Mouse (Mus musculus) left cerebral cortex, postnatal 14 days (tissue): ENCODE results near the gene Ucn2. TPM values are rescaled to one million over a fixed set of nuclear protein-coding genes. Genes with fewer than 3 reads are reported as not detected.
A peak's percentile ranks its signal among the peaks of the same experiment; 100 is the strongest.

Experiments used
- DNase-seq, 2 experiments: peaks; one replicate each; pipeline ENCODE4 v3.0.0; 2021 to 2022; ENCODE audit warnings: low spot score in 2 of 2, mixed read lengths in 1 of 2
- intact Hi-C: fragments of 180-260 bp; cut with DNase I; formaldehyde crosslinking; loops from one replicate; pipeline ENCODE4 v1.15.1; 2025
- microRNA-seq, 2 experiments: library from miRNA; unstranded; fragments of <30 nt; microRNA quantifications; one replicate each; pipeline ENCODE4 v1.2.0; 2022
- total RNA-seq, 2 experiments: library from RNA; stranded (reverse); gene quantifications; 2 replicates each; pipeline ENCODE4 v1.2.3; 2021

Ucn2 gene
- total RNA-seq, 2 experiments from 2014 or later: not detected

DNA sequence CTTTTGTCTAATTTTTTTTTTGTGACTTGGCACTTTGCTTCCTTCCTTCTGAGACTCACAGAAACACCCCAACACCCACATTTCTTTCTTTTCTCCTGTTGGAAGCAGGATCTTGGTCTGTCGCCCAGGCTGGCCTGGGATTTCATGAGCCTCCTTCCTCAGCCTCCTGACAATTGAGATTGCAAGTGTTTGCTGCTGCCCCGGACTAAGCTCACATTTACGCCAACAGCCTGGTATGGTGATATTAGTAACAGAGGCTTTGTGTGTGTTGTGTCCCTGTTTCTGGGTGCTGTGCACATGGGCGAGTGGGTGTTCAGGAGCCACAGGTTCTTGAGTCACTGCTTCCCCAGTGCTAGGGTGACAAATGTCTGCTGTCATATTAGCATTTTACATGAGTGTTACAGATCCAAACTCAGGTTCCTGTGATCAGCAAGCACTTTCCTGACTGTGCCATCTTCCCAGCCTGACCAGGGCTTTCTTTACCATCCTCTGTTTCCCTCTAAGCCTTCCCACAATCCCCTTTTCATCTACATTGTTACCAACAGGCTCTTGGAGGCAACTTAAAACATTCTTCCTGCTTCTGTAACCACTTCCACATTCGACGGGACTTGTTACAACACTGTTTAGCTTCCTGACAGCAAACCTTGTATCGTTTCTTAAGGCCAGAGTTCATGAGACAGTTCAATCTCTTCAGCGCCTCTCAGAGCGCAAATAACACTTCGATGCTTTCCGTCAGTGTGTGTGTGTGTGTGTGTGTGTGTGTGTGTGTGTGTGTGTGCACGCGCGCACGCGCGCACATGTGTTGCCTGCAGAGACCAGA lies 37.3 kb downstream of the Ucn2 start:
- intact Hi-C loops: no loop called here
- peak in 1 of 2 experiments; percentile 65 for DNase-seq

DNA sequence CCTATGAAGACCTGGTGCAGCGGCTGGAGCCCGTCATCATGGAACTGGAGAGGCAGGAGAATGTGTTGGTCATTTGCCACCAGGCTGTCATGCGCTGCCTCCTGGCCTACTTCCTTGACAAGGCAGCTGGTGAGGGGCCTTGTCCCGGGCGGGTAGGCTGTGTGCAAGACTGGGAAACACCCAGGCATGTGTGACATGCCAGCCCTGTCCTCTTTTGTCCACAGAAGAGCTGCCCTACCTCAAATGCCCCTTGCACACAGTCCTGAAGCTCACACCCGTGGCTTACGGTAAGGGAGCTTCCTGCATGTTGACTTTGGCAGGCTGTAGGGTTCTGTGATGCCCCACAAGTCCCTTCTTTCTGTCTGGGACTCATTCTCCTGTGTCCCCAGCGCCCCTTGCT lies 41.7 kb downstream of the Ucn2 start:
- intact Hi-C loops: no loop called here
- DNase-seq: no peak

GRCm38 (mm10) chr9:109028421-109028820 lies 42.6 kb downstream of the Ucn2 start:
- intact Hi-C loops: no loop called here
- no peak for DNase-seq

DNA sequence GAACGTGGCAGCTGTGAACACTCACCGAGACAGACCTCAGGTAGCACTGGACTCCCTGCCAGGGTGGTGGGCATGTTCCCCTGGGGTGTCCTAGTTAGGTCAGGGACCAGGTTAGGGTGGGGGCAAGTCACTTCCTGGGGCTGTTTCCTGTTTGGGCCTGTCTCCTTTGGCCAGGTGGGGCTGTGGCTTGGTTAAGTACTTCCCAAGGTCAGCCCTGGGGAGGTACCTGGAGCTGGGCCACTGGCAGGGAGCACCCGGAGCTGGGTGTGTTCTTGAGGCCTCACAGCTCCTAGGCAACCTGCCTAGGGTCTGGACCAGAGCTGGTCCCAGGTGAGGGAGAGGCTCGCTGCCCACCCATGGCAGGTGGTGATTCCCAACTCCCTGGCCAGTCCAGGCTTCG lies 43.1 kb downstream of the Ucn2 start:
- DNase-seq: no peak
- intact Hi-C loops: no loop called here

DNA sequence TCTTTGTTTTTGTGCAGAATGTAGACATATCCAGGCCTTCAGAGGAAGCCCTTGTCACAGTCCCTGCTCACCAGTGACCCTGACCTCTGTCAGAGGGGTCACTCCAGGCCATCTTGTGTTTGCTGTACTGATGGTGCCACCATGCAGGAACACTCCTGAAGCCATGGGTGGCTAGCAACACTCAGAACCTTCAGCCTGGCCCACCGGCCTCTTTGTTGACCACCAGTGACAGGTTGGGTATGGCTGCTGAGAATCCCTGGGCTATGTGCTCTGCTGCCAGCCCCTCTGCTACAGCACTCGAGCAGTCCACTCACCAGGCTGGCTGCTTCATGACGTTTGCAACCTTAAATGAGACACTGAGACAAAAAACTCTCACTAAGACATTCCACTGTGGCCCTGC lies 44.5 kb downstream of the Ucn2 start:
- no peak for DNase-seq
- intact Hi-C loops: no loop called here

- DNase-seq: no peak
- intact Hi-C loops: no loop called here
Measured at GRCm38 (mm10) chr9:109031001-109031400, 45.2 kb downstream of the Ucn2 start.

DNA sequence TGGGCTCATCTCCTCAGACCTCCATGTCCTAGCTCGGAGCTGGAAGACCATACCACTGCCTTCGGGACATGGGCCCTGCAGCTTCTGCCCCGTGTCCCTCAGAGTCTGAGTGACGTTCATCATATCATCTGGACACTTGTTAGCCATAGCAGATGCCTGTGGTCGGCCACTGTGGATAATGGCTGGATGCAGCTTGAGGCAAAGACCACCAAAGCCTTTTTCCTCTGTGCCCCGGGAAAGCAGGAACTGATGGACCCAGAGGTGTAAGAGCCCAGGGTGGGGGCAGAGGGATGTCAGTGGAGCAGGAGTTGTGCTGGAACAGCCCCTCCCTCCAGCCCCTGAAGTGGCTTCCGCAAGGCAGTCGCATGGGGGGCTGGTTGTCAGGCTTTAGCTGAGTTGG lies 45.9 kb downstream of the Ucn2 start:
- intact Hi-C loops: no loop called here
- DNase-seq: no peak

GRCm38 (mm10) chr9:109032435-109032834 lies 46.6 kb downstream of the Ucn2 start:
- intact Hi-C loops: no loop called here
- no peak for DNase-seq

Small RNA genes lying within 50 kb of the gene (microRNA-seq; reads per million reads assigned to microRNA genes)
- gene Mir711: 0 reads per million in 2 experiments

Other genes starting within 250 kb of the Ucn2 start
- 100 to 1,000 TPM; 149 to 153 TPM for gene Ip6k2, start 202.2 kb upstream of the Ucn2 start, total RNA-seq
- gene Nckipsd, start 177.6 kb upstream of the Ucn2 start, total RNA-seq: 10 to 100 TPM; 39.1 to 44.7 TPM
- gene Celsr3, start 159.7 kb upstream of the Ucn2 start, total RNA-seq: 10 to 100 TPM; 50.7 to 55.3 TPM
- 10 to 100 TPM; 30.4 to 33.2 TPM for gene Slc26a6, start 132.7 kb upstream of the Ucn2 start, total RNA-seq
- gene Tmem89, start 71.4 kb upstream of the Ucn2 start, total RNA-seq: not detected
- gene Uqcrc1, start 49.4 kb upstream of the Ucn2 start, total RNA-seq: 100 to 1,000 TPM; 383 to 411 TPM
- 1 to 10 TPM; 3.6 to 4.2 TPM for gene Col7a1, start 32.4 kb upstream of the Ucn2 start, total RNA-seq
- gene Pfkfb4, start 5.8 kb downstream of the Ucn2 start, total RNA-seq: 10 to 100 TPM; 15.9 to 16.7 TPM
- gene Shisa5, start 52.6 kb downstream of the Ucn2 start, total RNA-seq: 10 to 100 TPM; 68.2 to 72.6 TPM
- gene Trex1, start 73.7 kb downstream of the Ucn2 start, total RNA-seq: 10 to 100 TPM; 12.0 TPM
- gene Atrip, start 88.1 kb downstream of the Ucn2 start, total RNA-seq: 10 to 100 TPM; 28.1 to 29.0 TPM
- gene Ccdc51, start 96.5 kb downstream of the Ucn2 start, total RNA-seq: 1 to 10 TPM; 5.9 to 8.4 TPM
- 100 to 1,000 TPM; 368 to 387 TPM for gene Tma7, start 96.6 kb downstream of the Ucn2 start, total RNA-seq
- gene Plxnb1, start 109.4 kb downstream of the Ucn2 start, total RNA-seq: 10 to 100 TPM; 67.2 to 69.8 TPM
- not detected for gene Fbxw21, start 176.0 kb downstream of the Ucn2 start, total RNA-seq
- gene Fbxw13, start 210.0 kb downstream of the Ucn2 start, total RNA-seq: not detected
- not detected for gene Fbxw20, start 248.7 kb downstream of the Ucn2 start, total RNA-seq